Mouse (Mus musculus): ENCODE measurements at regions not wholly inside any gene's neighbourhood (a gene's known extent, or its start where the extent isn't known, plus 50 kb on each side); places are given as distances from the start of the nearest gene placed in this dataset.

DNA sequence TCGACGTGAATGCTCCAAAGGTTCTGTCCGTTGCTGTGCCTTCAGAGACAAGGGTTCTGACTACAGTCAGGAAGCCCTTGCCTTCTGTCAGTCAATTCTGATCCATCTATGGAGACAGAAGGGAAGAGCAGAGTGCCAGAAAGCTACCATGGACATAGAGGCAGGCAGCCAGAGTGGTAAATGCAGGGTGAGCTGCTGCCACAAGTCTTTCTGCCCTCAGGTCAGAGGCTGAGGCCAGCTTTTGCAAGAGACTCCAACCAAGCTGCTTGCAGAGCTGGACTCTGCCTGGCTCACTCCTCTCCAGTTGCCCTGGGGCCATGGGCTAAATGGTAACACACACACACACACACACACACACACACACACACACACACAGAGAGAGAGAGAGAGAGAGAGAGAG, 201.6 kb downstream of the H2al1j start:
- Histone ChIP-seq H3K4me3 (replicated peaks; ENCODE audit: low read length) (no peak overlapping the region), H3K36me3 (ENCODE audit: insufficient read depth, low read length) (no peaks in the 10 kb centered on the region), H3K4me1 (replicated peaks; ENCODE audit: low read depth, low read length) (no peaks in the 10 kb centered on the region), H3K9me3 (ENCODE audit: low read length) (no peaks in the 10 kb centered on the region), H3K27me3 (ENCODE audit: insufficient read depth, low read length) (no peaks in the 10 kb centered on the region; the same call in 1 of the 2 replicates)
- TF ChIP-seq POU5F1 (IDR thresholded peaks at IDR 0.05; ENCODE audit: borderline replicate concordance, low read length): no peak
- TF ChIP-seq NANOG (IDR thresholded peaks at IDR 0.05; ENCODE audit: borderline replicate concordance, low read length): no peak
- no peak for TF ChIP-seq CTCF (conservative IDR thresholded peaks at IDR 0.05; ENCODE audit: low read length)

DNA sequence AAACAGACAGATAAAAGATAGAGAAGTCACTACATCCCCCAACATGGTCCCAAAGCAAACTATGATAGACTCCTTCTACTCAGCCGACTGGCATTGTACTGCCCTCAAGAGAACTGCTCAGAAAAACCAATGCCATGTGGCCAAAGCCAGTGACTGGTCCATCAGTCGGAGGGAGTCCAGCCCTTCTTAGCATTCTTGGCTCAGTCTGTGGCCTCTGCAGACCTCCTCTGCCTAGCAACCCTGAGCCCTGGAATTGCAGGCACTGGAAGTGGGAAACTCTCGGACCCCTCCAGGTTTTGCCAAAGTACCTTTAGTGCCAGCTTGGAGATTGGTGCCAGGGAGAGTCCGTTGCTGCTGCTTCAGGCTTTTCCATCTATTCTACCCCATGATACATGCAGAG, 205.2 kb downstream of the H2al1j start:
- Histone ChIP-seq H3K9me3 (ENCODE audit: low read length) (no peaks in the 10 kb centered on the region), H3K36me3 (ENCODE audit: insufficient read depth, low read length) (no peaks in the 10 kb centered on the region), H3K4me1 (replicated peaks; ENCODE audit: low read depth, low read length) (no peaks in the 10 kb centered on the region), H3K27me3 (ENCODE audit: insufficient read depth, low read length) (no peaks in the 10 kb centered on the region), H3K4me3 (replicated peaks; ENCODE audit: low read length) (no peak overlapping the region)
- no peak for TF ChIP-seq POU5F1 (IDR thresholded peaks at IDR 0.05; ENCODE audit: borderline replicate concordance, low read length)
- no peak for TF ChIP-seq CTCF (conservative IDR thresholded peaks at IDR 0.05; ENCODE audit: low read length)
- no peak for TF ChIP-seq NANOG (IDR thresholded peaks at IDR 0.05; ENCODE audit: borderline replicate concordance, low read length)

DNA sequence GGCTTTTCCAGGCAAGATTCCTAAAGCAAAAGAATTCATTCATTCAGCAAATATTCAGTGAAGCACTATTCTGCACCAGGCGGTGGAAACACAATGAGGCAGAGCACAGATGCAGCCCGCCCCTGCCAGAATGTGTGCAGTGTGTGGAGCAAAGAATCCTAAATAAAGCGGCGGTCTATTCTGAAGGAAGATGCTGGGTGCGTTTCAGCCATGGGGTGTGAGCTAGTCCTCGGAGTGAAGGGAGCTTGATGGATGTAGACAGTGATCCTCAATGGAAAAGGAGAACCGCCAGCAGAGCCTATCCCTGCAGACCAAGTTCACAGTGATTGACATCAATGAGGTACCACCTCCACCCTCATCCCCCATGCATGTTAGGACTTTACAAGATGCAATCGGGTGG, 206.2 kb downstream of the H2al1j start:
- TF ChIP-seq NANOG (IDR thresholded peaks at IDR 0.05; ENCODE audit: borderline replicate concordance, low read length): no peak
- TF ChIP-seq POU5F1 (IDR thresholded peaks at IDR 0.05; ENCODE audit: borderline replicate concordance, low read length): no peak
- no peak for TF ChIP-seq CTCF (conservative IDR thresholded peaks at IDR 0.05; ENCODE audit: low read length)
- no peak overlapping the region for H3K4me3 ChIP-seq (replicated peaks; ENCODE audit: low read length)
- no peaks in the 10 kb centered on the region for H3K9me3 ChIP-seq (ENCODE audit: low read length)
- H3K27me3 ChIP-seq (ENCODE audit: insufficient read depth, low read length): no peaks in the 10 kb centered on the region
- no peaks in the 10 kb centered on the region for H3K4me1 ChIP-seq (replicated peaks; ENCODE audit: low read depth, low read length)
- no peaks in the 10 kb centered on the region for H3K36me3 ChIP-seq (ENCODE audit: insufficient read depth, low read length)

DNA sequence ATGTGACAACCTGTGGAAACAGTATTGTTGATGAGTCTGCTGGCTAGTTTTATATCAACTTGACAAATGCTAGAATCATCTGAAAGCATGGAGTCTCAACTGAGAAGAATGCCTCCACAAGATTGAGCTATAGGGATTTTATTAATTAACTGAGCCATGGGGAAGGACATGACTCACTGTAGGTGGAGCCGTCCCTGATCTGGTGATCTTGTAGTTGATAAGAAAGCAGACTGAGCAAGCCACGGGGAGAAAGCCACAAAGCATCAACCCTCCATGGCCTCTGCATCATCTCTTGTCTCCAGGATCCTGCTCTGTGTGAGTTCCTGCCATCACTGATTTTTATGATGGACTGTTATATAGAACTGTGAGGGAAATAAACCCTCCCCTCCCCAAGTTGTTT, 213.4 kb downstream of the H2al1j start:
- H3K9me3 ChIP-seq (ENCODE audit: low read length): no peaks in the 10 kb centered on the region
- H3K4me3 ChIP-seq (replicated peaks; ENCODE audit: low read length): no peak overlapping the region
- no peaks in the 10 kb centered on the region for H3K27me3 ChIP-seq (ENCODE audit: insufficient read depth, low read length)
- no peaks in the 10 kb centered on the region for H3K4me1 ChIP-seq (replicated peaks; ENCODE audit: low read depth, low read length)
- H3K36me3 ChIP-seq (ENCODE audit: insufficient read depth, low read length): no peaks in the 10 kb centered on the region
- TF ChIP-seq POU5F1 (IDR thresholded peaks at IDR 0.05; ENCODE audit: borderline replicate concordance, low read length) (no peak), NANOG (IDR thresholded peaks at IDR 0.05; ENCODE audit: borderline replicate concordance, low read length) (no peak), CTCF (conservative IDR thresholded peaks at IDR 0.05; ENCODE audit: low read length) (no peak)

DNA sequence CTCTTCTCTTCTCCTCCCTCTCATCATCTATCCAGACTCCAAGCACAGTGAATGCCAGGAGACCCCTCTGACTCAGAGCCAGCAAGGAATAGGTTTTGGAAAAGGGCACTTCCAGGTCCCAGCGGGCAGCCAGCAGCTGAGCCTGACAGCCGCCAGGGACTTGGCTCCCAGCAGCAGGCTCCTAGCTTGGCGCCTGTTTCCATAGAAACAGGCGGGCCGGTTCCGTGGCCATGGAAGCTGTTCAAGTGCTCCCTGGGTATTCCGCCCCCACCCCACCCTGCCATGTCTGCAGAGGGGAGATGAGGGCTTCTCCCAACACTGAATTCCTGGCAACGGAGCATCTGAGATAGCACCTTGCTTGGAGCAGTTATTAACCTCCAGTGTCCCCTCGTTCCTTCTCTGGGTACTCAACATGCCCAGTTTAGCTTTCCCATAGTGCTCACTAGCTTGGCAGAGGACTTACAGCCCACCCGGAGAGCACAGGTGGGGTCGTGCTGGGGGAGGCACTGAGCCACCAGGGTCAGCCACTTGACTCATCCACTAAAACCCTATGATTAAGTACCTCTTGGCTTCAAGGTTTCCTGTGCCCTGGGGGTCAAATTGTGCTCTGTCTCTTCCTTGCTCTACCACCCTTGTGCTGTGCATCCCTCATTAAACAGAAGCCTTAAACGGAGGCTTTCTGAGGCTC, 222.7 kb downstream of the H2al1j start:
- Histone ChIP-seq H3K9me3 (ENCODE audit: low read length) (no peaks in the 10 kb centered on the region), H3K36me3 (ENCODE audit: insufficient read depth, low read length) (no peaks in the 10 kb centered on the region), H3K4me1 (replicated peaks; ENCODE audit: low read depth, low read length) (0 out of 2 replicates have a peak, but pooled peaks cover 3% of the 10 kb centered on the region), H3K4me3 (replicated peaks; ENCODE audit: low read length) (no peak overlapping the region), H3K27me3 (ENCODE audit: insufficient read depth, low read length) (no peaks in the 10 kb centered on the region)
- no peak for TF ChIP-seq NANOG (IDR thresholded peaks at IDR 0.05; ENCODE audit: borderline replicate concordance, low read length)
- no peak for TF ChIP-seq POU5F1 (IDR thresholded peaks at IDR 0.05; ENCODE audit: borderline replicate concordance, low read length)
- TF ChIP-seq CTCF (conservative IDR thresholded peaks at IDR 0.05; ENCODE audit: low read length): no peak

DNA sequence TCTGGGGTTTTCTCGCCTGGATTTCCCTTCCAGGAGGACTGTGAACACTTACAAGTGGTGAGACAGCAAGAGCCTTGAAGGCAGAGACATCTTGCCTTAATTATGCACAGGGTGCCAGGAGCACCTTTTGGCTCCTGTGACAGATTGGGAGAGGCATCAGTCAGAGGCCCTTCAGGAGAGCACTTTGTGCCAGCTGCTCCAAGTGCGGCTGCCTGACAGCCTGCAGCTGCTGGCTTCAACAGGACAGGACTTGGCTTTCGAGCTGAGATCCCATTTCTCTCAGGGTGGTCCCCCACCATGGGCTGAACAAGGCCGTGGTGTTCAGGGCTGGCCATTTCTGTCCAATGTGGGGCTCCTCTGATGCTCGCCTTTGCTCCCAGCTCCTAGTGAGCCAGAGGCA, 224.6 kb downstream of the H2al1j start:
- H3K36me3 ChIP-seq (ENCODE audit: insufficient read depth, low read length): no peaks in the 10 kb centered on the region
- H3K4me1 ChIP-seq (replicated peaks; ENCODE audit: low read depth, low read length): 0 out of 2 replicates have a peak, but pooled peaks cover 3% of the 10 kb centered on the region
- TF ChIP-seq NANOG (IDR thresholded peaks at IDR 0.05; ENCODE audit: borderline replicate concordance, low read length) (no peak), CTCF (conservative IDR thresholded peaks at IDR 0.05; ENCODE audit: low read length) (no peak), POU5F1 (IDR thresholded peaks at IDR 0.05; ENCODE audit: borderline replicate concordance, low read length) (no peak)
- no peak overlapping the region for H3K4me3 ChIP-seq (replicated peaks; ENCODE audit: low read length)
- no peaks in the 10 kb centered on the region for H3K27me3 ChIP-seq (ENCODE audit: insufficient read depth, low read length)
- H3K9me3 ChIP-seq (ENCODE audit: low read length): no peaks in the 10 kb centered on the region

DNA sequence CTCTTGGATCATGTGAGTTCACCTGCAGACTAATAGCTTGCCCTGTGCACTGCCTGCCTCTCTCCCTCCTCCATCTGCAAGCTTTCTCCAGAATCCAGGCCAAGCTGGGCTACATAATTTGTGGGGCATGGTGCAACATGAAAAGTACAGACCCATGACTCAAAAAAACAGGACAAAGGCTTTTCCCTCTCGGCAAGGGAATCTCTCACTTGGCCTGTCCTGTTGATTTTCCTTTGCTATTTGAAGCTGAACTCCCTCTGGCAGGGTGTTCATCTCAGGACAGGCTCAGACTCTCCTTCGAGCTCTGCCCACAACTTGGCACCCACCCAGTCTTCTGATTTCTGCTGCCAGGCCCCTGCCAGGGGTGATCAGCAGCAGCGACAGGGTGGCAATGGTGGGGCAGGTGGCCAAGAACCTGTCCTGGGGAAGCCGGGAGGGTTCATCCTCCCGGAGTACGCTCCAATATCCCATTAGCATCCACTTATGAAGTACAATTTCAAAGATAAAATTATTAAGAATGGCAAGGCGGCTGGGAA, 227.5 kb downstream of the H2al1j start:
- no peak for TF ChIP-seq NANOG (IDR thresholded peaks at IDR 0.05; ENCODE audit: borderline replicate concordance, low read length)
- TF ChIP-seq POU5F1 (IDR thresholded peaks at IDR 0.05; ENCODE audit: borderline replicate concordance, low read length): no peak
- no peak for TF ChIP-seq CTCF (conservative IDR thresholded peaks at IDR 0.05; ENCODE audit: low read length)
- H3K9me3 ChIP-seq (ENCODE audit: low read length): no peaks in the 10 kb centered on the region
- H3K36me3 ChIP-seq (ENCODE audit: insufficient read depth, low read length): no peaks in the 10 kb centered on the region
- H3K27me3 ChIP-seq (ENCODE audit: insufficient read depth, low read length): no peaks in the 10 kb centered on the region
- no peak overlapping the region for H3K4me3 ChIP-seq (replicated peaks; ENCODE audit: low read length)
- 0 out of 2 replicates have a peak, but pooled peaks cover 3% of the 10 kb centered on the region for H3K4me1 ChIP-seq (replicated peaks; ENCODE audit: low read depth, low read length)

DNA sequence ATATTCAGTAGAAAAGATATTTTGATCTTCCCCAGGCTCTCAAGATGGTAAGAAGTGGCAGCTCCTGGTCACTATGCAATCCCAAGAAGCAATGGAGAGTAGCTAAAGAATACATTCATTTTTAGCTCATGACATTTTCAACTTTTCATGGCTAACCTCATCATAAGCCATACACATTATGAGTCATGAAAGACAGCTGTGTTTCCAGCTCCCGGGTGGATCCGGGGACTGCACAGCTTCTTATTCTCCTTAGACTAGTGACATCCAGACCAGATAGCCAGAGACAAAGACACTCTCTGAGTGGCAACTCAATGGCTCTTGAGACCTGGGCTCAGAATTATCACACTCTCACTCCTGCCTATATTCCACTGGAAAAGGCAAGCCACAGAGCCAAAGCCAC, 230.6 kb downstream of the H2al1j start:
- no peaks in the 10 kb centered on the region for H3K4me1 ChIP-seq (replicated peaks; ENCODE audit: low read depth, low read length)
- no peaks in the 10 kb centered on the region for H3K9me3 ChIP-seq (ENCODE audit: low read length)
- TF ChIP-seq POU5F1 (IDR thresholded peaks at IDR 0.05; ENCODE audit: borderline replicate concordance, low read length) (no peak), CTCF (conservative IDR thresholded peaks at IDR 0.05; ENCODE audit: low read length) (no peak), NANOG (IDR thresholded peaks at IDR 0.05; ENCODE audit: borderline replicate concordance, low read length) (no peak)
- no peak overlapping the region for H3K4me3 ChIP-seq (replicated peaks; ENCODE audit: low read length)
- H3K36me3 ChIP-seq (ENCODE audit: insufficient read depth, low read length): no peaks in the 10 kb centered on the region
- no peaks in the 10 kb centered on the region for H3K27me3 ChIP-seq (ENCODE audit: insufficient read depth, low read length)
